Mouse (Mus musculus) gastrocnemius, postnatal 10 days (tissue): Measurements from ENCODE around the gene Mrc1. TPM values are rescaled to one million over a fixed set of nuclear protein-coding genes. Genes with fewer than 3 reads are reported as not detected.

Experiments
- DNase-seq: peaks from one replicate; pipeline ENCODE4 v3.0.0; 2021; ENCODE audit warnings: mixed read lengths
- microRNA-seq, 2 experiments: library from miRNA; unstranded; fragments of <30 nt; microRNA quantifications; one replicate each; pipeline ENCODE4 v1.2.0; 2021
- total RNA-seq, 2 experiments: library from RNA; stranded (reverse); gene quantifications; 2 replicates each; pipeline ENCODE4 v1.2.3; 2021

Mrc1 gene
- total RNA-seq, 2 experiments from 2014 or later, result 34.4 to 36.6 TPM

- DNase-seq, result no peak
Measured at GRCm38 (mm10) chr2:14244157-14244556, 15.0 kb downstream of the Mrc1 start.

GRCm38 (mm10) chr2:14244668-14245067, 15.5 kb downstream of the Mrc1 start:
- DNase-seq, result no peak

- no peak for DNase-seq
Measured at GRCm38 (mm10) chr2:14249839-14250564, 20.8 kb downstream of the Mrc1 start.

GRCm38 (mm10) chr2:14251938-14252337, 22.7 kb downstream of the Mrc1 start:
- no peak for DNase-seq

DNA sequence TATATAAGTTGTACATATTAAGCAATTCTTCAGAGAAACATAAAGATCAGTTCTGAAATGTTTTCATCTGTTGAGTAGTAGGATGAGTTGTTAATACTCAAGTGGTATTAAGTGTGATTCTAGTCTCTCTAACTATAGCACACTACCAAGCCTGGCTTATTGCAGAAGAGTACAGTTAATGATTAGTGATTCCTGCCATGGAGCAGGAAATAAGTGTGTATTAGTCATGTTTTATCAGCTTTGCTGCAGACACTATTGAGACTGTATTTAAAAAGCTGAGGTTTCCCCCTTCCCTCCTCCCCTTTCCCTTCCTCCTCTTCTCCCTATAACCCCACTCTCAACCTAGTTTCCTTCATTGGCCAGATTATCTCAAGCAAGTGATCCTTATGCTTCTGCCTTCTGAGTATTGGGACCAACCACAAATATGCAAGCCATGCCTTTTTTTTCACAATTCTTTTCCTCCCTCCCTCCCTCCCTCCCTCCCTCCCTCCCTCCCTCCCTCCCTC, 29.2 kb downstream of the Mrc1 start:
- DNase-seq, result no peak

DNA sequence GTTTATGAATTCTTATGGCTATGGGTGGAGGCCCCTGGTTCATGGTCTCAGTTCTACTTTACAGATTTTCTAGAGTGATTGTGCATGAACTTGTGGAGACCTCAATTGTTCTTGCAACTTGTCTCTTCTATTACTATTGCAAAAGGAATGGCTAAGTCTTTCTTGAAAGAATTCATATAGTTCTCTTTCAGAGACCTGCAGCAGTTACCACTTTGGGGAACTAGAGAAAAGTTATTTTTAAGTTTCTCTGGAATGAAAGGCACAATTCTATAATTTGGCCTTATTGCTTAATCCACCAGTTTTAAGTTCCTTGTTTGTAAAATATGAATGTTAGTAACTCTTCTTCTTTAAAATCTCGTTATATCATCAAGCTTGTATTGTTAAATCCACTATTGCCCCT, 32.9 kb downstream of the Mrc1 start:
- DNase-seq, result no peak

GRCm38 (mm10) chr2:14269160-14269559, 40.0 kb downstream of the Mrc1 start:
- no peak for DNase-seq

GRCm38 (mm10) chr2:14272088-14272487, 42.9 kb downstream of the Mrc1 start:
- DNase-seq, result no peak

DNA sequence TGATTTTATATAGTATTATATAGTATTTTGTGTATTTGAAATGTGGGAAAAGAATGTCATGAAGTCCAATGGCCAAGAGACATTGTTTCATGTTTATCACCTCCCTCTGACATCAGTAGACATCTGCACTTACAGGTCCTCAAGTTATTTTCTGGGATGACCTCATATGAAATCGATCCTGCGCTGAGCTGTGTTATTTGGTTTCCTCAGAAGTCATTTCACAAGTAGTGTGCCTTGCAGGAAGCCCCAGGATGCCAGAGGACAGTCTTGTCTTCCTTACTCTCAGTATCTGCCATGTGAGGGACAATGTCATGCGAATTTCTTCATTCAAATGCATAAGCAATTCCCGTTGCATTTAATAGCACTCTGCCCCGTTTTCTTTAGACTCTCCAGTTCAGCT, 46.6 kb downstream of the Mrc1 start:
- DNase-seq, result no peak

GRCm38 (mm10) chr2:14279256-14279655, 50.1 kb downstream of the Mrc1 start:
- DNase-seq, result no peak

DNA sequence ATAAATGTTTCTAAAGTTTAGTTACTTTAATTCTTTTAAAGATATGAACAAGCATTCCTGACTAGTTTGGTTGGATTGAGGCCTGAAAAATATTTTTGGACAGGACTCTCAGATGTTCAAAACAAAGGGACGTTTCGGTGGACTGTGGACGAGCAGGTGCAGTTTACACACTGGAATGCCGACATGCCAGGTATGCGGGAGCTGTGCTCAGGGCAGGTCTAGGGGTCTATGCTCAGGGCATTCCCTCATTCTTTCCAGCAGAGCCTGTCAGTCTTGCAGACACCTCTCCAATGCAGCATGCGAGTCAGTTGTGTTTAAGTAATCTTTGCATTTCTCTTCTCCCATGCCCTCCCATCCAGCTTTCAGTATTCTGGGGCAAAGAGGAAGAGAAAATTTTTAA, 50.6 kb downstream of the Mrc1 start:
- DNase-seq, result no peak

- peak; percentile 94 for DNase-seq
Measured at GRCm38 (mm10) chr2:14295334-14295733, 66.1 kb downstream of the Mrc1 start.

DNA sequence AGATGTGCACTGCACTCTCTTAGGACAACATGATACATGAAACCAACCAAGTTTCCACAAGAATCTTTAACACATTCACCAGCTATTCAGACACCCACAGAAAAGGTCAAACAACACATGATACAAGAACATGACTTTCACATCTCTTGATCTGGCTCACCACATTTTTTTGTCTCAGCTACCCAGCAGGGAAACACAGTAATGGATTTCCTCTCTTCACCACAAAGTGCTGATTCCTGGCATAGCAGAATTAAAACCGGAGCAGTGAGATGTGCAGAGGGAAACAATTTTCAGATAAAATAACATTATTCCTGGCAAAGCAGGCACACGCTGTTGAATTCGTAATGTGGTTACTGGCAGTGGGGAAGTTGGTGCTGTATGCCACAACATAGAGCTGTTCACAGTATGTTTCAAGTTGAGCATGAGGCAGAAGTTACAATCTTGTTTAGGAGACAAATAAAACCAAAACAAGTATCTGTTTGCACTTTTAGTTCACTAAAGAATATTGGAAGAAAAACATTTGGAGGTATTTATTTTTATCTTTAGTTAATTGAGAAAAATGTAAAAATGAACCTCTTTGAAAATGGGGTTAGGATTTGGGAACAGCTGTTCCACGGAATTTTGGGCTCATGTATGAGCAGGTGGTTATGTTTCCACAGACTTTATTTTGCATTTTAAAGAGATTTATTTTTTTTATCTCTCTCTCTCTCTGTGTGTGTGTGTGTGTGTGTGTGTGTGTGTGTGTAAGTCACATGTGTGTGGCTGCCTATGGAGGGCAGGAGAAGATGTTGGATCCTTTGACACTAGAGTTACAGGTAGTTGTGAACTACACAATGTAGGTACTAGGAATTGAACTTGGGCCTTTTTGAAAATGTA, 83.6 kb downstream of the Mrc1 start:
- no peak for DNase-seq

DNA sequence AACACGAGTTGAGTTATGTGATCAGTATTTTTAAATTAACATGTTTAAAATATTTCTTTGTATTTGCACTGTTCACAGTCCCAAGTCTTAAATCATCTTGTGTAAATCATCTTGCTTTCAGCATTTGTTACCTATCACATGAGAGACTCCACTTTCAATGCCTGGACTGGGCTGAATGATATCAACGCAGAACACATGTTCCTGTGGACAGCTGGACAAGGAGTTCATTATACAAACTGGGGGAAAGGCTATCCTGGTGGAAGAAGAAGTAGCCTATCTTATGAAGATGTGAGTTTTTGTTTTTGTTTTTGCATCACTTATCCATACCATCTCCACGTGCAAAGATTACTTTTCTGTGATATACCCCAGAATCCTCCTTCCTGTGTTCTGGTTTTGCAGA, 85.9 kb downstream of the Mrc1 start:
- no peak for DNase-seq

DNA sequence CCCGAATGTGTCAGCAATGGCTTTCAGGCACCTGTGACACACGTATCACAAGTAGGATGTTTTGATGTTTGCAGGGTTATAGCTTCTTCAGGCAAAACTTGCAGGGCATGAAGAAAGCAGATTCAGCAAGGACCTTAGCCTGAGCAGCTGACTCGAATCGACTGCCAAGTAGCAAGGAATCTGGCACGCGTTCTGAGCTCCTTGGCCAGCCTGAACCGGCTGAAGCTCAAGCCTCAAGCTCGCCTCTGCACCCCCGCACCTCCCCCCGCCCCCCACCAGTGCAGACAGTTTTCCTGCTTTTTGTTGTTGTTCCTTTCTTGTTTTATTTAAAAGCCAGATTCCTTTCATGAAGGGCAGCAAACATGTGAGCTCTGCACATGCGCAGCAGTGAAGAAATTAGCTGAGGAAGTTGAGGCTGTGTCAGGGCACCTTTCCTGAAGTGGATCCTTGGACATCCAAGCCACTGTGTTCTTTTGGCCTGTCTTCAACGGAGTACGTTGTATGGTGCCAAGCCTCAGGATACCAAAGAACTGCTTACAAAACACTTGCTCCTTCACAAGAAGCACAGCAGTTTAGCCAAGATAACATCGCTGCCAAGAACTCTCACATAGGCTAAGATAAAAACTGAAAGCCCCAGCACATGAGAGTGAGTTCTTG, 112.6 kb downstream of the Mrc1 start:
- peak; percentile 79 for DNase-seq

- peak; percentile 17 for DNase-seq
Measured at GRCm38 (mm10) chr2:14342309-14342839, 113.2 kb downstream of the Mrc1 start.

Small RNA genes within 50 kb of the gene (microRNA-seq; reads per million reads assigned to microRNA genes)
- 6.4 to 21.3 reads per million in 2 experiments for gene Mir511

Other genes with a start within 250 kb of the Mrc1 start
- 100 to 1,000 TPM; 327 to 343 TPM for gene Hacd1, start 173.3 kb upstream of the Mrc1 start, total RNA-seq
- 10 to 100 TPM; 35.9 to 45.9 TPM for gene Stam, start 155.3 kb upstream of the Mrc1 start, total RNA-seq
- gene Tmem236, start 54.9 kb upstream of the Mrc1 start, total RNA-seq, result under 1 TPM; 0.31 to 0.59 TPM
- gene Slc39a12, start 158.9 kb downstream of the Mrc1 start, total RNA-seq, result under 1 TPM; 0.70 to 0.75 TPM